Mouse (Mus musculus) liver, embryonic 16.5 days (tissue): ENCODE data around the gene Rbpj. TPM values are rescaled to one million over a fixed set of nuclear protein-coding genes. Genes with fewer than 3 reads are reported as not detected.

ENCODE experiments used
- ATAC-seq: fragments of 200-750 bp; cut with Nextera tagmentation; 2 replicates; pipeline ENCODE4 v1.8.0; 2017; ENCODE audit warnings: low read depth, mild to moderate bottlenecking, moderate number of reproducible peaks, moderate library complexity
- H3K27ac ChIP-seq: fragments of 300-500 bp; sonication (generic); 2 replicates; pipeline ENCODE4 v1.5.1; 2014; ENCODE audit warnings: mild to moderate bottlenecking, low read length
- H3K27me3 ChIP-seq: fragments of 300-500 bp; sonication (generic); 2 replicates; pipeline ENCODE4 v1.6.1; 2014; ENCODE audit warnings: low read depth, low read length, mixed read lengths; ENCODE audit not compliant: control insufficient read depth, insufficient read depth
- H3K36me3 ChIP-seq: fragments of 300-500 bp; sonication (generic); 2 replicates; pipeline ENCODE4 v1.6.1; 2014; ENCODE audit warnings: mild to moderate bottlenecking; ENCODE audit not compliant: control insufficient read depth, insufficient read depth
- H3K4me1 ChIP-seq: fragments of 300-500 bp; sonication (generic); 2 replicates; pipeline ENCODE4 v1.6.1; 2014; ENCODE audit warnings: low read depth, low read length, mixed read lengths; ENCODE audit not compliant: control insufficient read depth
- H3K4me2 ChIP-seq: fragments of 300-500 bp; sonication (generic); 2 replicates; pipeline ENCODE4 v1.6.1; 2014; ENCODE audit warnings: low read depth, low read length, mixed read lengths
- H3K4me3 ChIP-seq: fragments of 300-500 bp; sonication (generic); 2 replicates; pipeline ENCODE4 v1.5.1; 2014; ENCODE audit warnings: low read depth, mild to moderate bottlenecking, low read length
- H3K9ac ChIP-seq: fragments of 300-500 bp; sonication (generic); 2 replicates; pipeline ENCODE4 v1.6.1; 2014; ENCODE audit warnings: low read depth, low read length
- H3K9me3 ChIP-seq: fragments of 300-500 bp; sonication (generic); replicated peaks from 2 replicates; pipeline ENCODE4 v1.6.1; 2016; ENCODE audit warnings: low read length; ENCODE audit not compliant: control insufficient read depth
- WGBS: fragments of 180-500 bp; shearing (Covaris S2); extraction: QIAGEN DNeasy Blood & Tissue Kit; methylation state at CpG from one replicate; pipeline ENCODE4 v1.1.7; 2014; ENCODE audit not compliant: insufficient replicate concordance; 5-methylcytosine and 5-hydroxymethylcytosine counted together
- polyA plus RNA-seq: library from polyadenylated mRNA; unstranded; fragments of >200 nt; fragmentation: Nextera tagmentation; extraction: Ambion mirVana; gene quantifications from 2 replicates; pipeline ENCODE4 v1.2.1, GENCODE M21; 2015

The Rbpj gene
- polyA plus RNA-seq, 1 experiment from 2014 or later, result 6.9 TPM

GRCm38 (mm10) chr5:53561160-53561559, 95.2 kb downstream of the Rbpj start:
- no peaks in the 10 kb centered on the region for H3K27me3 ChIP-seq
- 69% methylated on average over 7 of the region's 7 CpGs for WGBS
- H3K9me3 ChIP-seq, result no peaks in the 10 kb centered on the region
- H3K9ac ChIP-seq, result no peak overlapping the region
- H3K36me3 ChIP-seq, result no peaks in the 10 kb centered on the region
- H3K4me3 ChIP-seq, result no peak overlapping the region
- H3K4me1 ChIP-seq, result no peaks in the 10 kb centered on the region
- H3K27ac ChIP-seq, result no peak overlapping the region
- ATAC-seq, result no peak
- no peak overlapping the region for H3K4me2 ChIP-seq

DNA sequence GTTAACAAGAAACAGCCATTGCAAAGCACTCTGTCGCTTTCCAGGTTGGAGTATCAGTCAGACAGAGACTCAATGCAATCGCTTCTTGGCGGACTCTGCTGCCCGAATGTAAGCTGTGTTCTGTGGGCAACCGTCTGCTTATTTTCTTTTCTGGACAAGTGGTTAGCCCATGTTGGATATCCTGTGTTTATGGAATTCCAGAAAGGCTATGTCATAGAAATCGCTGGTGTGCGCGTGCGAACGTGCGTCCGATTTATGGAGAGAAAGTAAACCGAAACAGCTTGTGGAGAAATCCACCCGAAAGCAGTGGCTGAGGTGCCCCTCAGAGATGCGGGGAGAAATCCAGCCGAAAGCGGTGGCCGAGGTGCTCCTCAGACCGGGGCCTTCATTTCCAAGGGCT, 98.4 kb downstream of the Rbpj start:
- ATAC-seq, result no peak
- 75% methylated on average over 19 of the region's 19 CpGs for WGBS

GRCm38 (mm10) chr5:53565213-53565794, 99.4 kb downstream of the Rbpj start:
- Histone ChIP-seq H3K4me3 (no peak overlapping the region), H3K4me2 (no peak overlapping the region), H3K9me3 (no peaks in the 10 kb centered on the region), H3K27ac (no peak overlapping the region), H3K4me1 (no peaks in the 10 kb centered on the region), H3K27me3 (no peaks in the 10 kb centered on the region), H3K9ac (no peak overlapping the region), H3K36me3 (no peaks in the 10 kb centered on the region)
- no peak for ATAC-seq
- WGBS, result 62% methylated on average over 5 of the region's 5 CpGs

More for the DNA sequence above, 98.4 kb downstream of the Rbpj start:
- Histone ChIP-seq H3K4me2 (no peak overlapping the region), H3K9me3 (no peaks in the 10 kb centered on the region), H3K4me3 (no peak overlapping the region), H3K36me3 (no peaks in the 10 kb centered on the region), H3K27ac (no peak overlapping the region), H3K4me1 (no peaks in the 10 kb centered on the region), H3K27me3 (no peaks in the 10 kb centered on the region), H3K9ac (no peak overlapping the region)

DNA sequence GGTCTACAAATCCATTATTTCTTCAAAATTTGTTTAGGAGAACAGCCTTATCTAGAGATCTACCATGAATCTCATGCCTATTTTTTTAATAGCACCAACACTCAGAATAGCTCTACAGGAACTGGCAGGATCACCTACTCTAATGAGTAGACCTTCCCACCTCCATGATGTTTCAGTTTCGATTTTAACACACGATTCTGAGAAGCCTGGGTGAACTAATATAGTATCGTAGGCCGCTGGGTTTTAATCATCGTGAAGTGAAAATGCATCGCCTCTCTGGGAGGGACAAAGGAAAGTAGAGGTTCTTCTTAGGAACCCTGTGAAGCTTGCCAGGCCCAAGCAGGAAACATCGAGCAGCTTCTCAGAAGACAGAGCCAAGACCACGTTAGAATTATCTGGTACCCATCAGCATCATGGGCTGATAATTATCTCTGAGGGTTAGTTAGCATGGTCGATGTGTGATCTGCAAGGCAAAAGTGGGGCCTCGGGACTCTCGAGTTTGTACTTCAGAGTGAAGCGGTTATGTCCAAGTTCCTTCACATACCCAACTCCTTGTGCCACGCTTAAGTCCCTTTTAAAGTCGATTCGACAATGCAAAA, 100.6 kb downstream of the Rbpj start:
- H3K9ac ChIP-seq, result no peak overlapping the region
- no peaks in the 10 kb centered on the region for H3K9me3 ChIP-seq
- H3K27me3 ChIP-seq, result no peaks in the 10 kb centered on the region
- H3K4me2 ChIP-seq, result no peak overlapping the region
- H3K36me3 ChIP-seq, result no peaks in the 10 kb centered on the region
- no peak for ATAC-seq
- WGBS, result 70% methylated on average over 15 of the region's 15 CpGs
- no peak overlapping the region for H3K27ac ChIP-seq
- H3K4me1 ChIP-seq, result no peaks in the 10 kb centered on the region
- no peak overlapping the region for H3K4me3 ChIP-seq

DNA sequence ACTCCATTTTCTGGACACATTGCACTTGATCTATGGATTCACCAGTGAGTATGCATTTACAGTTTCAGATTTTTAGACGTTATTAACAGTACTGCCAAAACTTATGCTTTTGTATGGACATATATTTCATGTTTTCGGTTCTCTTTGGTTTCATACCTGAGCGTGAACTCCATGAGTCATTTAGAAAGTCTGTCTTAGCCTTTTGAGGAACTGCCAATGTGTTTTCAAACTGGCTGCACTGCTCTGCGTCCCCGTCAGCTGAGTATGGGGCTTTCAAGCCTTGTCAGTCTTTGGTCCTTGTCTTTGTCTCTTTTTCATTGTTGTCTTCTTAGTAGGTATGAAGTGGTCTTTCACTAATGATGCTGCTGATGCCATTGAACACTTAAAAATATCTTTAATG, 106.5 kb downstream of the Rbpj start:
- WGBS, result 52% methylated on average over 5 of the region's 5 CpGs
- no peak overlapping the region for H3K4me3 ChIP-seq

GRCm38 (mm10) chr5:53574883-53575442, 109.0 kb downstream of the Rbpj start:
- Histone ChIP-seq H3K27ac (no peak overlapping the region), H3K4me2 (no peak overlapping the region), H3K9me3 (no peaks in the 10 kb centered on the region), H3K4me3 (no peak overlapping the region), H3K27me3 (no peaks in the 10 kb centered on the region), H3K4me1 (no peaks in the 10 kb centered on the region), H3K36me3 (no peaks in the 10 kb centered on the region), H3K9ac (no peak overlapping the region)
- no peak for ATAC-seq
- WGBS, result 48% methylated on average over 3 of the region's 3 CpGs

More for the DNA sequence above, 106.5 kb downstream of the Rbpj start:
- Histone ChIP-seq H3K27me3 (no peaks in the 10 kb centered on the region), H3K27ac (no peak overlapping the region), H3K9me3 (no peaks in the 10 kb centered on the region), H3K4me2 (no peak overlapping the region), H3K4me1 (no peaks in the 10 kb centered on the region), H3K36me3 (no peaks in the 10 kb centered on the region), H3K9ac (no peak overlapping the region)
- ATAC-seq, result no peak

DNA sequence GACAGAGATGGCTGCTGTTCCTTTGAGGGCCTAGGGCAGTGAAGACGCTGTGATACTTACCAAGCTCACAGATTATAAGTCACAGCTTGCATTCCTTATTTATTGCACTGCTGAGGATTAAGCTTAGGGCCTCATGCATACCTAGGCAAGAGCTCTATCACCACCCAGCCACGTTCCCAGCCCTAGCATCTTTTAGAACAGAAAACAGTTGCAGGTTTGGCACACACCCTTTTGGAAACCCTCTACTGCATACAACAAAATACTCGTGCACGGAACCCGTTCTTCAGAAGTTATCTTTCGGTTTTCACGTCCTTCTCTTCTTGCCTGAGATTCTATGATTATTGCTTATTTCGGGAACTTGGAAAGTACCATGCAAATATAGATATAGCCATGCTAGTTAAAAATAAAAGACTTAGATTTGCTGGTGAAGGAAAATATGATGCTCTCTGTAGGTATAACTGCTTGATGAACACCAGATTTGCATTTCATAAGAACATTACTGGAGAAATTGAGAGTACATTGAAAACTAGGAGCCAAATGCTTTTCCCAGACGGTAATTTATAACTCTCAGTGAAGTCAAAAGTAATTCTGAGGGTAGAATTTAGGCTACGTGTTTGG, 111.4 kb downstream of the Rbpj start:
- Histone ChIP-seq H3K4me2 (no peak overlapping the region), H3K9ac (no peak overlapping the region), H3K27me3 (no peaks in the 10 kb centered on the region), H3K36me3 (no peaks in the 10 kb centered on the region), H3K27ac (no peak overlapping the region), H3K4me1 (no peaks in the 10 kb centered on the region), H3K4me3 (no peak overlapping the region), H3K9me3 (no peaks in the 10 kb centered on the region)
- whole genome bisulfite sequencing, result 67% methylated on average over 10 of the region's 10 CpGs
- ATAC-seq, result no peak

GRCm38 (mm10) chr5:53584069-53584767, 118.3 kb downstream of the Rbpj start:
- Histone ChIP-seq H3K4me1 (no peaks in the 10 kb centered on the region; the same call in 1 of the 2 replicates), H3K27me3 (no peaks in the 10 kb centered on the region), H3K4me3 (no peak overlapping the region), H3K9me3 (no peaks in the 10 kb centered on the region), H3K4me2 (no peak overlapping the region), H3K27ac (no peak overlapping the region), H3K36me3 (no peaks in the 10 kb centered on the region), H3K9ac (no peak overlapping the region)
- ATAC-seq, result no peak
- WGBS, result 70% methylated on average over 9 of the region's 9 CpGs
